Mouse (Mus musculus) olfactory bulb, adult 2 months (tissue): Measurements from ENCODE around the gene Tmem8b.

Experiments used
- CTCF ChIP-seq: fragments of 200-500 bp; IDR thresholded peaks from 2 replicates; pipeline ENCODE4 v1.5.1; 2012; ENCODE audit warnings: low read depth, mild to moderate bottlenecking, low read length, moderate library complexity; ENCODE audit not compliant: insufficient read depth
- POLR2A ChIP-seq: fragments of 200-500 bp; IDR thresholded peaks from 2 replicates; pipeline ENCODE4 v1.6.1; 2012; ENCODE audit warnings: mild to moderate bottlenecking, low read depth, low read length, moderate library complexity; ENCODE audit not compliant: insufficient read depth

GRCm38 (mm10) chr4:43673703-43674102 lies 4.9 kb downstream of the Tmem8b start:
- TF ChIP-seq CTCF = no peak
- TF ChIP-seq POLR2A = no peak
